Mouse (Mus musculus) heart, postnatal 10 days (tissue): ENCODE measurements around the gene Fgfr2. TPM values are rescaled to one million over a fixed set of nuclear protein-coding genes. Genes with fewer than 3 reads are reported as not detected.

Source experiments
- DNase-seq, 2 experiments: peaks; one replicate each; pipeline ENCODE4 v3.0.0; 2021
- intact Hi-C: fragments of 180-260 bp; cut with DNase I; formaldehyde crosslinking; loops from one replicate; pipeline ENCODE4 v1.15.1; 2025
- total RNA-seq, 2 experiments: library from RNA; stranded (reverse); gene quantifications; 2 replicates each; pipeline ENCODE4 v1.2.3; 2021

Fgfr2 gene
- total RNA-seq, 2 experiments from 2014 or later, result 6.2 to 6.3 TPM

- DNase-seq, result no peak
- intact Hi-C loops, result no loop called here
These were observed 432.3 kb downstream of the Fgfr2 start for GRCm38 (mm10) chr7:132690716-132691472.

GRCm38 (mm10) chr7:132689722-132690121 is 433.4 kb downstream of the Fgfr2 start:
- intact Hi-C loops, result no loop called here
- no peak for DNase-seq

GRCm38 (mm10) chr7:132688721-132689120 is 434.4 kb downstream of the Fgfr2 start:
- DNase-seq, result peak in 1 of 2 experiments; percentile 71
- intact Hi-C loops, result no loop called here

GRCm38 (mm10) chr7:132687897-132688296 is 435.3 kb downstream of the Fgfr2 start:
- intact Hi-C loops, result no loop called here

GRCm38 (mm10) chr7:132686515-132686914 is 436.6 kb downstream of the Fgfr2 start:
- intact Hi-C loops, result no loop called here
- no peak for DNase-seq

More at GRCm38 (mm10) chr7:132687897-132688296, 435.3 kb downstream of the Fgfr2 start:
- no peak for DNase-seq

- DNase-seq, result peak; percentile 58 to 62
- intact Hi-C loops, result no loop called here
These were observed 439.2 kb downstream of the Fgfr2 start for GRCm38 (mm10) chr7:132683923-132684322.

GRCm38 (mm10) chr7:132682901-132683300 is 440.2 kb downstream of the Fgfr2 start:
- intact Hi-C loops, result no loop called here
- no peak for DNase-seq

- intact Hi-C loops, result no loop called here
- DNase-seq, result no peak
These were observed 440.8 kb downstream of the Fgfr2 start for GRCm38 (mm10) chr7:132682336-132682735.

- DNase-seq, result no peak
- intact Hi-C loops, result no loop called here
These were observed 441.3 kb downstream of the Fgfr2 start for GRCm38 (mm10) chr7:132681831-132682230.

GRCm38 (mm10) chr7:132681296-132681695 is 441.9 kb downstream of the Fgfr2 start:
- intact Hi-C loops, result no loop called here
- DNase-seq, result peak; percentile 61 to 64

- intact Hi-C loops, result no loop called here
- no peak for DNase-seq
These were observed 443.6 kb downstream of the Fgfr2 start for GRCm38 (mm10) chr7:132679549-132679948.

- no peak for DNase-seq
- intact Hi-C loops, result no loop called here
These were observed 444.0 kb downstream of the Fgfr2 start for GRCm38 (mm10) chr7:132679117-132679516.

- DNase-seq, result no peak
- intact Hi-C loops, result no loop called here
These were observed 447.2 kb downstream of the Fgfr2 start for GRCm38 (mm10) chr7:132675922-132676321.

GRCm38 (mm10) chr7:132673931-132674755 is 449.0 kb downstream of the Fgfr2 start:
- DNase-seq, result peak; percentile 91 to 93
- intact Hi-C loops, result loop anchor here (1.0 to 5.0 kb wide), 3 partner anchors 18 to 138 kb away; partner anchors contain the start of gene Fam53b

GRCm38 (mm10) chr7:132672481-132672959 is 450.6 kb downstream of the Fgfr2 start:
- DNase-seq, result peak; percentile 72 to 74
- intact Hi-C loops, result loop anchor here (5.0 kb wide), 2 partner anchors 40 to 140 kb away; partner anchors contain the start of gene Fam53b

- intact Hi-C loops, result loop anchor here (5.0 kb wide), 2 partner anchors 41 to 141 kb away; partner anchors contain the start of gene Fam53b
- peak; percentile 79 to 83 for DNase-seq
These were observed 452.3 kb downstream of the Fgfr2 start for GRCm38 (mm10) chr7:132670863-132671165.

GRCm38 (mm10) chr7:132669999-132670862 is 452.9 kb downstream of the Fgfr2 start:
- DNase-seq, result peak in 1 of 2 experiments; percentile 52
- intact Hi-C loops, result loop anchor here (5.0 kb wide), 2 partner anchors 42 to 142 kb away; partner anchors contain the start of gene Fam53b

- peak; percentile 71 to 73 for DNase-seq
- intact Hi-C loops, result no loop called here
These were observed 454.5 kb downstream of the Fgfr2 start for GRCm38 (mm10) chr7:132668604-132669003.

GRCm38 (mm10) chr7:132666516-132666915 is 456.6 kb downstream of the Fgfr2 start:
- DNase-seq, result no peak
- intact Hi-C loops, result no loop called here

GRCm38 (mm10) chr7:132665664-132666382 is 457.3 kb downstream of the Fgfr2 start:
- DNase-seq, result no peak
- intact Hi-C loops, result no loop called here
